Mouse (Mus musculus) myocyte (in vitro differentiated cells): ENCODE results near the gene Cdc5l.

Experiments
- CEBPB ChIP-seq: IDR thresholded peaks from 2 replicates; pipeline ENCODE4 v1.6.1; 2011; ENCODE audit warnings: mild to moderate bottlenecking, moderate library complexity; ENCODE audit not compliant: poor library complexity, insufficient read depth, severe bottlenecking
- MAX ChIP-seq: IDR thresholded peaks from one replicate; pipeline ENCODE4 v1.6.1; 2011; ENCODE audit warnings: low read depth, mild to moderate bottlenecking, control low read depth
- MYOD1 ChIP-seq, 3 experiments: IDR thresholded peaks; one replicate each; pipeline ENCODE4 v1.6.1; 2011; ENCODE audit warnings: control low read depth in 2 of 3, low read depth in 2 of 3, mild to moderate bottlenecking in 2 of 3, moderate library complexity in 1 of 3; ENCODE audit not compliant: insufficient read length in 2 of 3, control insufficient read depth in 1 of 3
- POLR2A ChIP-seq: IDR thresholded peaks from one replicate; pipeline ENCODE4 v1.6.1; 2011; ENCODE audit warnings: low read depth, mild to moderate bottlenecking, control low read depth, moderate library complexity; ENCODE audit not compliant: insufficient read length
- SRF ChIP-seq: IDR thresholded peaks from one replicate; pipeline ENCODE4 v1.6.1; 2011; ENCODE audit warnings: low read depth; ENCODE audit not compliant: control insufficient read depth, insufficient read length
- USF1 ChIP-seq: IDR thresholded peaks from one replicate; pipeline ENCODE4 v1.6.1; 2011; ENCODE audit warnings: low read depth, mild to moderate bottlenecking, control low read depth, moderate library complexity

- TF ChIP-seq MAX (no peak), POLR2A (no peak), USF1 (no peak), CEBPB (no peak), SRF (no peak), MYOD1 (IDR thresholded peaks at IDR 0.05; ENCODE audit: control insufficient read depth in 1 of 3, insufficient read length in 2 of 3, low read depth in 2 of 3) (no peak)
These were observed 85.6 kb downstream of the Cdc5l start for GRCm38 (mm10) chr17:45347951-45348350.
